Mouse (Mus musculus) limb, embryonic 14.5 days (tissue): Measurements from ENCODE around the gene Fzr1. TPM values are rescaled to one million over a fixed set of nuclear protein-coding genes. Genes with fewer than 3 reads are reported as not detected.

Experiments used
- ATAC-seq: fragments of 200-750 bp; cut with Nextera tagmentation; 2 replicates; pipeline ENCODE4 v1.8.0; 2017; ENCODE audit warnings: low read depth, moderate number of reproducible peaks, moderate TSS enrichment; ENCODE audit not compliant: low FRiP score
- DNase-seq: peaks from one replicate; pipeline ENCODE4 v3.0.0-alpha.2; 2015; ENCODE audit warnings: low spot score
- H3K27ac ChIP-seq: fragments of 300-500 bp; sonication (generic); replicated peaks from 2 replicates; pipeline ENCODE4 v1.5.1; 2014; ENCODE audit warnings: low read depth, mild to moderate bottlenecking, low read length, moderate library complexity, mixed read lengths
- H3K27me3 ChIP-seq: fragments of 300-500 bp; sonication (generic); 2 replicates; pipeline ENCODE4 v1.6.1; 2014; ENCODE audit warnings: low read length, mixed read lengths; ENCODE audit not compliant: control insufficient read depth, insufficient read depth
- H3K36me3 ChIP-seq: fragments of 300-500 bp; sonication (generic); 2 replicates; pipeline ENCODE4 v1.6.1; 2014; ENCODE audit warnings: mild to moderate bottlenecking, low read length, moderate library complexity, mixed read lengths; ENCODE audit not compliant: control insufficient read depth, insufficient read depth
- H3K4me1 ChIP-seq: fragments of 300-500 bp; sonication (generic); 2 replicates; pipeline ENCODE4 v1.6.1; 2014; ENCODE audit warnings: antibody characterized with exemption, low read length, mixed read lengths; ENCODE audit not compliant: control insufficient read depth, insufficient read depth
- H3K4me2 ChIP-seq: fragments of 300-500 bp; sonication (generic); replicated peaks from 2 replicates; pipeline ENCODE4 v1.6.1; 2014; ENCODE audit warnings: low read depth, mild to moderate bottlenecking, low read length, moderate library complexity; ENCODE audit not compliant: severe bottlenecking
- H3K4me3 ChIP-seq: fragments of 300-500 bp; sonication (generic); replicated peaks from 2 replicates; pipeline ENCODE4 v1.5.1; 2014; ENCODE audit warnings: low read length
- H3K9ac ChIP-seq: fragments of 300-500 bp; sonication (generic); 2 replicates; pipeline ENCODE4 v1.6.1; 2014; ENCODE audit warnings: mild to moderate bottlenecking, low read depth, low read length, moderate library complexity; ENCODE audit not compliant: severe bottlenecking
- H3K9me3 ChIP-seq: fragments of 300-500 bp; sonication (generic); 2 replicates; pipeline ENCODE4 v1.6.1; 2016; ENCODE audit warnings: low read length; ENCODE audit not compliant: control insufficient read depth
- POLR2A ChIP-seq: fragments of 200-500 bp; IDR thresholded peaks from 2 replicates; pipeline ENCODE4 v1.8.0; 2012; ENCODE audit warnings: inconsistent platforms, mild to moderate bottlenecking, moderate library complexity, borderline replicate concordance; ENCODE audit not compliant: insufficient read depth, insufficient read length; ENCODE audit errors: extremely low read depth
- WGBS: fragments of 180-500 bp; shearing (Covaris S2); extraction: QIAGEN DNeasy Blood & Tissue Kit; methylation state at CpG from one replicate; pipeline ENCODE4 v1.1.7; 2014; 5-methylcytosine and 5-hydroxymethylcytosine counted together
- polyA plus RNA-seq, 2 experiments: library from polyadenylated mRNA; depleted of rRNA in 1 of 2; stranded (reverse) in 1 of 2; unstranded in 1 of 2; fragments of >200 nt; fragmentation: Nextera tagmentation in 1 of 2; extraction: Ambion mirVana in 1 of 2; gene quantifications; 2 replicates each; pipeline versions ENCODE4 v1.2.1 to v1.2.3; 2012 to 2014

Gene Fzr1
- polyA plus RNA-seq, 2 experiments, result 92.8 to 109 TPM

GRCm38 (mm10) chr10:81325781-81326180 lies 52.5 kb downstream of the Fzr1 start:
- no peak overlapping the region for H3K27ac ChIP-seq
- WGBS, result 95% methylated on average over 18 of the region's 18 CpGs
- no peaks in the 10 kb centered on the region for H3K9me3 ChIP-seq
- no peak overlapping the region for H3K9ac ChIP-seq
- no peak overlapping the region for H3K4me3 ChIP-seq
- no peak overlapping the region for H3K4me2 ChIP-seq
- no peak for TF ChIP-seq POLR2A
- DNase-seq (no peak), ATAC-seq (no peak)
- H3K27me3 ChIP-seq, result no peaks in the 10 kb centered on the region
- H3K36me3 ChIP-seq, result peaks cover 50% of the 10 kb centered on the region
- H3K4me1 ChIP-seq, result peaks cover 28% of the 10 kb centered on the region

- WGBS, result 96% methylated on average over 21 of the region's 21 CpGs
- TF ChIP-seq POLR2A, result no peak
These were observed 53.1 kb downstream of the Fzr1 start for GRCm38 (mm10) chr10:81325176-81325575.

GRCm38 (mm10) chr10:81323791-81324530 lies 54.4 kb downstream of the Fzr1 start:
- ATAC-seq (no peak), DNase-seq (no peak)
- H3K4me2 ChIP-seq, result no peak overlapping the region
- no peak overlapping the region for H3K4me3 ChIP-seq
- no peaks in the 10 kb centered on the region for H3K27me3 ChIP-seq
- H3K36me3 ChIP-seq, result peaks cover 53% of the 10 kb centered on the region
- H3K4me1 ChIP-seq, result peaks cover 19% of the 10 kb centered on the region
- no peak overlapping the region for H3K27ac ChIP-seq
- no peak for TF ChIP-seq POLR2A
- H3K9ac ChIP-seq, result no peak overlapping the region
- 94% methylated on average over 18 of the region's 18 CpGs for WGBS
- H3K9me3 ChIP-seq, result no peaks in the 10 kb centered on the region

More at GRCm38 (mm10) chr10:81325176-81325575, 53.1 kb downstream of the Fzr1 start:
- H3K36me3 ChIP-seq, result peaks cover 50% of the 10 kb centered on the region
- no peak overlapping the region for H3K4me3 ChIP-seq
- no peak overlapping the region for H3K27ac ChIP-seq
- peaks cover 22% of the 10 kb centered on the region for H3K4me1 ChIP-seq
- no peak overlapping the region for H3K4me2 ChIP-seq
- no peak overlapping the region for H3K9ac ChIP-seq
- no peaks in the 10 kb centered on the region for H3K27me3 ChIP-seq
- no peaks in the 10 kb centered on the region for H3K9me3 ChIP-seq
- ATAC-seq (no peak), DNase-seq (no peak)

- Histone ChIP-seq H3K4me1 (peaks cover 15% of the 10 kb centered on the region), H3K9ac (no peak overlapping the region), H3K27ac (no peak overlapping the region), H3K27me3 (no peaks in the 10 kb centered on the region), H3K4me3 (no peak overlapping the region), H3K9me3 (no peaks in the 10 kb centered on the region), H3K36me3 (peaks cover 60% of the 10 kb centered on the region), H3K4me2 (no peak overlapping the region)
- 94% methylated on average over 23 of the region's 23 CpGs for WGBS
- DNase-seq (no peak), ATAC-seq (no peak)
- no peak for TF ChIP-seq POLR2A
These were observed 55.1 kb downstream of the Fzr1 start for GRCm38 (mm10) chr10:81323141-81323775.

GRCm38 (mm10) chr10:81322444-81322843 lies 55.9 kb downstream of the Fzr1 start:
- H3K4me3 ChIP-seq, result no peak overlapping the region
- H3K9ac ChIP-seq, result no peak overlapping the region
- H3K4me1 ChIP-seq, result peaks cover 15% of the 10 kb centered on the region
- H3K27ac ChIP-seq, result no peak overlapping the region
- no peaks in the 10 kb centered on the region for H3K9me3 ChIP-seq
- no peak overlapping the region for H3K4me2 ChIP-seq
- DNase-seq (no peak), ATAC-seq (no peak)
- H3K36me3 ChIP-seq, result peaks cover 68% of the 10 kb centered on the region
- H3K27me3 ChIP-seq, result no peaks in the 10 kb centered on the region
- WGBS, result 93% methylated on average over 27 of the region's 27 CpGs
- TF ChIP-seq POLR2A, result no peak
